Mouse (Mus musculus) left cerebral cortex, postnatal 14 days (tissue): ENCODE measurements at regions not wholly inside any gene's neighbourhood (a gene's known extent, or its start where the extent isn't known, plus 50 kb on each side); places are given as distances from the start of the nearest gene placed in this dataset.
"Not testable (repeated sequence)": the region's sequence is repeated elsewhere in the genome, so short reads cannot be mapped to it uniquely, and the experiment has no call there.

Source experiments
- DNase-seq, 2 experiments: peaks; one replicate each; pipeline ENCODE4 v3.0.0; 2021 to 2022; ENCODE audit warnings: low spot score in 2 of 2, mixed read lengths in 1 of 2
- intact Hi-C: fragments of 180-260 bp; cut with DNase I; formaldehyde crosslinking; loops from one replicate; pipeline ENCODE4 v1.15.1; 2025

GRCm38 (mm10) chr12:65414393-65414792 is 189.1 kb downstream of the Wdr20rt start:
- DNase-seq, result peak; percentile 48 to 66
- intact Hi-C loops, result no loop called here

DNA sequence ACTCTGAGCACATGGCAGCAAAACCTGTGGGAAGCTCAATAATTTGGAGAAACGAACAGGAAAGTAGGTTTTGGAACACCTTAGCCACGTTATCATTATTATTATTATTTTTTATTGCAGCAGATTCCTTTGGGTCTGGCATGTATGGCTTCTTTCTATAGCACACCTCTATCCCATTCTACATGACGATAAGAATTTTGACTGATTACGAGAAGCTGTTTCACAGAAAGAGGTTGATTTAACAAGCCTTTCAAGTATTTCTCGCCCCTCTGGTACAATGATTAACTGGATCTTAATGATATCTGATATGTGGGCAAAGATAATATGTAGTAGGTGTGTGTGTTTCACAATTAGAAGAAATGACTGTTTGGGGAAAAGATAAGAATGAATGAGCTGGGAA is 191.6 kb downstream of the Wdr20rt start:
- intact Hi-C loops, result no loop called here
- no peak for DNase-seq

DNA sequence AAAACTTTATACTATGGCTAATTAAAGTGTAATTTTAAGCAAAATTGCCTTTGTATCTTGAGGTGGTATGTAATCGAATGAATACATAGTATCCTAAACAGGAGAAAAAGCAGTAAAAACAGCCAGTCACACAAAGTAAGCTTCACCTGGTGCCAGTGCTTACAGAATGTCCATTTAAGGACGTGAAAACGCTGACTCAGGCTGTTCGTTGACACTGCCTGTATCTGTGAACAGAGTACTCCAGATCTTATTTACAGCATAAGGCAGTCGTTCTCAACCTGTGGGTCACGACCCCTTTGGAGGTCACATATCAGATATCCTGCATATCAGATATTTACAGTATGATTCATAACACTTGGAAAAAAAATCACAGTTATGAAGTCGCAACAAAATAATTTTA is 194.8 kb downstream of the Wdr20rt start:
- DNase-seq, result no peak
- intact Hi-C loops, result no loop called here

GRCm38 (mm10) chr12:65424506-65424905 is 199.2 kb downstream of the Wdr20rt start:
- intact Hi-C loops, result no loop called here
- no peak for DNase-seq

DNA sequence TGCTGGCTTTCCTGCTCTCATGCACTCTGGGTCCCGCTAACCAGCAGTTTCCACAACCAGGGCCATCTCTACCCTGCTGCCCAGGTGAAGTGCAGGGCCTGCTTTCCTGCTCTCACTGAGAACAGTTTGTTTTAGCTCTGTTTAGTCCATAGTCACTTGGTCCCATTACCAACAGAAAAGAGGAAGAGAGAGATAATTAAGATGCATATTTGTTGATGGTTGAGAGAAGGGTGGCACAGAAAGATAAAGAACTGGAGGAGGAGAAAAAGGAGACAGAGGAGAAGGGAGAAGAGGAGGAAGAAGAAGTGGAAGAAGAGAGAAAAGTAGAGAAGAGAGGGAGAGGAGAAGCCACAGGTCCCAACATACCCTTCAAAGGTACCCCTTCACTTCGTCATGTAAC is 200.1 kb downstream of the Wdr20rt start:
- intact Hi-C loops, result no loop called here
- no peak for DNase-seq

- intact Hi-C loops, result no loop called here
These were observed 201.6 kb downstream of the Wdr20rt start for GRCm38 (mm10) chr12:65426884-65427283.

GRCm38 (mm10) chr12:65428214-65428981 is 203.1 kb downstream of the Wdr20rt start:
- intact Hi-C loops, result no loop called here
- no peak for DNase-seq

More at GRCm38 (mm10) chr12:65426884-65427283, 201.6 kb downstream of the Wdr20rt start:
- peak in 1 of 2 experiments; percentile 7 for DNase-seq

DNA sequence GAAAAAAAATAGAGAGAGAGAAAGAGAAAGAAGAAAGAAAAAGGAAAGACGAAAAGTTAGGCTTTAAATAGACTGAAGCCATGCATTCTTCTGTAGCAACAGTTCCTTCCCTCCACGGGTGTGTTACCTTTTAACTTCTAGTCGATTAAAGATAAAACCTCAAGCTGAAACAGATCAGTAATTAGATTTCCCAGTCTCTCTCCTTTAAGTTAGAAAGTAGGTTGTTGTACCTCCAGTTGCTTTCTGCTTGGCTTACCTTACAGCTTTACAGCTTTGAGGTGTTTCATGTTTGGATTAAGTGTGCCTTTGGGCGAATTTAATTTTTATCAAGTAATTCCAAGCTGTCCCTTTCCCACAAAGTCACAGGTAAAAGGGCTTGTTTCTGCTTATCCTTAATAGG is 225.5 kb downstream of the Wdr20rt start:
- DNase-seq, result no peak
- intact Hi-C loops, result no loop called here

DNA sequence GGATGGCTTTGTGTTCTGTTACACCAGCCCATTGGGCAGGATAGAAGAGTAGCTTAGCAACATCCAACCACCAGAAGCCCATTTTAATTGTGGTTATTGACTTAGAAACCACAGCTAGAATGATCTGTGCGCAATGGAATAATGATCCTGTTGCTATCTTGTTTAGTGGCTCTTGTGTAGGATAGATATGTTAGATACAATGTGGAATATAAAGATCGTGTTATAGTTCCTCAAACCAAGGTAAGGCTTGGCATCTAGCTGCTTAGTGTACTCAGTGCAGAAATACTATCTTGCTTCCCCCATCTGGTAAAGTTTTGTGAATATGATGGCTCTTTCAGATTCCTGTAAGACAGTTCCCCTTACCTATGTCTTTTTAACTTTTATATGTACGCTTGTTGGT is 230.4 kb downstream of the Wdr20rt start:
- intact Hi-C loops, result no loop called here
- no peak for DNase-seq

GRCm38 (mm10) chr12:65456956-65457355 is 231.6 kb downstream of the Wdr20rt start:
- no peak for DNase-seq
- intact Hi-C loops, result no loop called here

DNA sequence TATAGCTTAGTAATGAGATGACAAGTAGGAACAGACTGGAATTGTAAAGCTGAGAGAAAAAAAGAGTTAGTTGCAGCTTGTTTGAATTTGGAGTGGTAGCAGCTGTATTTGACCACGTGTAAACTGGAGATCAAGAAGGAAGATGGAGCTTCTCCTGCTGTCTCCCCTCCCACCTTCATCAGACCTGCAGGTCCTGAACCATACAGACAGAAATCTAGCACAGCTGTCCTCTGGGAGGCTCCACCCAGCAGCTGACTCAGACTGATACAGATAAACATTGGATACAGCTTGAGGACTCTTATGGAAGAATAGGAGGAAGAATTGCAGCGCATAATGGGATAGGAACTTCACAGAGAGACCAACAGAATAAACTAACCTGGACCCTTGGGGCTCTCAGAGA is 238.9 kb downstream of the Wdr20rt start:
- no peak for DNase-seq
- intact Hi-C loops, result no loop called here

- intact Hi-C loops, result not testable (repeated sequence)
These were observed 253.4 kb downstream of the Wdr20rt start for GRCm38 (mm10) chr12:65478674-65479073.

DNA sequence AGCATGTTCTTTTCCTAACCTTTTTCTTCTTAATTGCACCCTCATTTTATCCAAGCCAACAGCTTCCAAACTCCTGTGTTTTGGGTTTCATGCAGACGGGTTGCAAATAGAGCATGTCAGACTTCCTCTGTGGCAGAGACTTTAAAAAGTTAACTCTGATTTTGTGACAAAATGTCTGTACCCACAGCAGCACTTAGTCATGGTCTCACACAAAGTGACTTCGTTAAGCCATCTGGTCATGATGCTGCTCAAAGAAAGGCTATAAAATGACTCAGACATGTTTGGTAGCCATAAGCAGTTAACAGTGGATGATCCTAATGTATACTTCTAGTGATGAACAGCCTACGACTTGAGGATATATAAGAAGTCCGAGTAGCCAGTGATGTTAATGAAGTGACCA is 255.5 kb downstream of the Wdr20rt start:
- intact Hi-C loops, result no loop called here
- peak in 1 of 2 experiments; percentile 5 for DNase-seq

More at GRCm38 (mm10) chr12:65478674-65479073, 253.4 kb downstream of the Wdr20rt start:
- not testable (repeated sequence) for DNase-seq

DNA sequence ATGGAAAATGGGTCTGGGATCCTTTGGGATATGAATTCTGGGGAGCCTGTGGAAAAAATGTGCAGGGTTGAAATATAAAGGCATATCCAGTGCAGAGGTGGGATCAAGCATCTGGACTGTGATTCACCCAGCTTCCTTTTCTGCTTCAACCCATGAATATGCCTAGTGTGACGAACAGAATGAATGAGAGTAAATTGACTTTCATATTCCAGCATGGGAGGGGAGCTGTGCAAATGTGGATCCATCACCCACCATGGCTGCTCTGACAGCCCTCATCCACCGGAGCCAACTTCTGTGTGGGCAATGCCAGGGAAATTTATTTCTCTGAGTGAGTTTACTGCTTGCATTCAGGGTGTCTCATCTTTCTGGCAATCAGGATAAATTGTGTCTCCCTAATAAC is 265.8 kb downstream of the Wdr20rt start:
- DNase-seq, result no peak
- intact Hi-C loops, result no loop called here

DNA sequence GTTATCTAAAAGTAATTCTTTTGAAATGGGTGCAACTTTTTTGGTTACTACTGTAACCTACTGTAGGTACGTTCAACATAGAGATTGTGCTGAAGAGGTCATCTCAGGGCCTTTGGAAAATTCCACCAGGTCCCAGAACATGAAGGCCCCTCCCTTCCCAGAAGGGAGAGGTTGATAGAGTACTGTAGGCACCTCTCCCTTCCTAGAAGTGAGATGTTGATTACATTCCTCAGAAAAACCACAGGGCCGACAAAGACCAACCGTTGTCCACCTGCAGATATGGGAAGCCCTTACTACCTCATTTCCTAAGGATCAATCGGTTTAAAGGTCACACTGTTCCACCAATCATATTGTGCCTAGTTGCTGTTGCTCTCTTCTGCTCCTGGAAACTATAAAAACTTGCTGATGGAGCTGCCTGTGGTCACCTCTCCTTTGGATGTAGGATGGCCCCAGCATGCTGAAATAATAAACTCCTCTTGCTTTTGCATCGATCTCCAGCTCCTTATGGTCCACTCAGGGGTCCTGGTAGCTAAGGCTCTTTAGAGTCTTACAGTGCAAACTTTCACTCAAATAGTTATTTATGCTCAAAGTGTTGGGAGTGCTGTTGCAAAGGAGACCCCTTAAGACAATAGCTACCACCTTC is 269.2 kb downstream of the Wdr20rt start:
- DNase-seq, result no peak
- intact Hi-C loops, result no loop called here

GRCm38 (mm10) chr12:65496613-65497012 is 271.3 kb downstream of the Wdr20rt start:
- intact Hi-C loops, result no loop called here
- no peak for DNase-seq

DNA sequence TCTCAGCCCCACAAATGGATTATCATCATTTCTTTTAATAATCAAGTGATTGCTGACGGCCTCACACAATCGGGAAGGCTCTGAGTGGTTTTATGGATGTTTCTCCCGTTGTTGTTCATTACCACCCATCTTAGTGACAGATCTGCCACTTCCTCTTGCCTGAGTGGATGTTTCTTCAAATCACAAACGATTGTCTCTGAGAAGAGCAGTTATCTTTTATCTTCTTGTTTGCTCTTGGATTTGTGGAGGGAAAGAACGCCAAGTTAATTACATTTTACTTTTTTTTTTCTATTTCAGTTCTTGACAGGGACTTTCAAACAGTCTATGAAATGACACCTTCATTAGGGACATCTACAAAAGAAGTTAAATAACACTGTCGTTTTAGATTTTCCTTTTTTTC is 272.3 kb downstream of the Wdr20rt start:
- no peak for DNase-seq
- intact Hi-C loops, result no loop called here

DNA sequence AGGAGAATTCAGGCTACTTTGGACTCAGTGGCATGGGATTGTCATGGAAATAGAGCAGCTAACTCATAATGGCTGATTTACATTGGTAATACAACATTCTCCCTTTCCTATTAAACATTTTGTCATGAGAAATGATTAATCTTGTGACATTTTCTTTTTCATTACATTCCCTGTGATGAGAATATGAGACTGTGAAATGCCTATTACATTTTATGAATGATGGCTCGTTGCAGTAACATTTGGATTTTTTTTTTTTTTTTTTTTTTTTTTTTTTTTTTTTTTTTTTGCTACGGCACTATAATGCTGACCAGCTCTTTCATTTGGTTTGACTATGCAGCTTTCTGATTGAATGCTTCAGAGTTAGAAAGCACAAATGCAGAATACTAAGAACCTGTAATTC is 276.1 kb downstream of the Wdr20rt start:
- no peak for DNase-seq

DNA sequence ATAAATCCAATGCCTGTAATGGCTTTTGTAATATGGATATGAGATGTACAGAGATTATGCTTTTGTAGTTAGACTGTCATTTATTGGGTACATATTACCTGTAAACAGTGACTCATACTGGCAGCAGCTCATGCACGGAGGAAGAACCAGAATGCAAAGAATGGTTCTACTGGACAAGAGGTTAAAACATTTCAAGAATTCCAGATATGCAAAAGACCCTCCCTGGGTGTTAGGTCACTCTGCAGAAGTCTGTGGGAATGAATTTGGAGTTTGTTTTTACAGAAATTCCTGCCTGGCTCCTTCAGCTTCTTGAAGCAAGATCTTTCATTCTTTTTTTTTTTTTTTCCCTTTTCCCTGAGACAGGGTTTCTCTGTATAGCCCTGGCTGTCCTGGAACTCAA is 276.7 kb downstream of the Wdr20rt start:
- intact Hi-C loops, result no loop called here
- DNase-seq, result no peak

More for the DNA sequence above, 276.1 kb downstream of the Wdr20rt start:
- intact Hi-C loops, result no loop called here

DNA sequence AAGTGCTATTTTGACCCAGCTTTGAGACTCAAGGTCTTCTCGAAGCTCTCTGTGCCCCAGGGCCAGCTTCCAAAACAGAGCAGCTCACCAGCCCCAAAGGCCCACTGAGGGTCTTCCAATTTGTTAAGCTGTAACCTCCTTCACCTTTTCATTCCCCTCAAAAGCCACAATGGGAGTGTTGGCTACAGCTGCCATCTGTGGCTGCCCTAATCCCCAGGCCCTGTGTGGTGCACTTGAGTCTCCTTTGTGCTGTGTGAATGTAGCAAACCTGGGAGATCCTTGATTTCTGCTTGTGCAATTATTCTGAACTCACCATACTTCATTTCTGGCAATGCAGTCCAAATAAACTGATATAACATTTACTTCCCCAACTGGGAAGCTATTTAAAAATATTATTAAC is 287.8 kb downstream of the Wdr20rt start:
- intact Hi-C loops, result no loop called here
- no peak for DNase-seq

DNA sequence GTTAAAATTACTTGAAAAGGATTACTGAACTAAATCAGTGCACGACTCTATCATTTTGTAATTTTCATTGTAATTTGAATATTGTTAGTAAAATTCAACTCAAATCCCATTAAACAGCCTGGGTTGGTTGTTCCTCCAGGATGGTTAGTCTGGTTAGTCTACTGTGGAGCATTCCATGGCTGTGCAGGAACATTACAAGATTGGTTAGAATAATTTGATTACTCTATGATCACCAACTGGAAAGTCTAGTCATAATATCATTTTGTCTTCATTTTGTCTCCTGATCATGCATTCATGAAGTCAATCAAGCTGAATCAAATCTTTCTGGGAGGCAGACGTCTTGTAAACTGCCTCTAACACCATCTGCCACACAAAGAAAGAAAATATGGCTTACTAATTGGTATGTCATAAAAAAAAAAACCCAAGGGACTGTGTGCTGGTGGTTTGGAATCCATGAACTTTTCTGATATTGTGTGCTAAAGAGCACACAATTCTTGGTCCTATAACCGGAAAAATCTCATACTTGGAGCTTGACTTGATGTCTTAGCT is 308.9 kb downstream of the Wdr20rt start:
- no peak for DNase-seq
- intact Hi-C loops, result no loop called here
